Mouse (Mus musculus) midbrain, embryonic 15.5 days (tissue): ENCODE results near the gene Msmp. TPM values are rescaled to one million over a fixed set of nuclear protein-coding genes. Genes with fewer than 3 reads are reported as not detected.
"Not testable (repeated sequence)": the region's sequence is repeated elsewhere in the genome, so short reads cannot be mapped to it uniquely, and the experiment has no call there.

Experiments used
- ATAC-seq: fragments of 200-750 bp; cut with Nextera tagmentation; replicated peaks from 2 replicates; pipeline ENCODE4 v1.8.0; 2017; ENCODE audit warnings: moderate TSS enrichment
- H3K27ac ChIP-seq: fragments of 300-500 bp; sonication (generic); 2 replicates; pipeline ENCODE4 v1.5.1; 2015; ENCODE audit warnings: mild to moderate bottlenecking, inconsistent platforms
- H3K27me3 ChIP-seq: fragments of 300-500 bp; sonication (generic); replicated peaks from 2 replicates; pipeline ENCODE4 v1.6.1; 2015; ENCODE audit warnings: inconsistent platforms
- H3K36me3 ChIP-seq: fragments of 300-500 bp; sonication (generic); replicated peaks from 2 replicates; pipeline ENCODE4 v1.6.1; 2015; ENCODE audit warnings: inconsistent platforms
- H3K4me1 ChIP-seq: fragments of 300-500 bp; sonication (generic); 2 replicates; pipeline ENCODE4 v1.6.1; 2015; ENCODE audit warnings: inconsistent platforms
- H3K4me2 ChIP-seq: fragments of 300-500 bp; sonication (generic); 2 replicates; pipeline ENCODE4 v1.6.1; 2015; ENCODE audit warnings: inconsistent platforms, mild to moderate bottlenecking, moderate library complexity
- H3K4me3 ChIP-seq: fragments of 300-500 bp; sonication (generic); 2 replicates; pipeline ENCODE4 v1.5.1; 2015; ENCODE audit warnings: mild to moderate bottlenecking, inconsistent platforms
- H3K9ac ChIP-seq: fragments of 300-500 bp; sonication (generic); 2 replicates; pipeline ENCODE4 v1.6.1; 2015; ENCODE audit warnings: mild to moderate bottlenecking, inconsistent platforms
- H3K9me3 ChIP-seq: fragments of 300-500 bp; sonication (generic); 2 replicates; pipeline ENCODE4 v1.6.1; 2016; ENCODE audit warnings: inconsistent platforms
- WGBS: fragments of 180-500 bp; shearing (Covaris S2); methylation state at CpG from one replicate; pipeline ENCODE4 v1.1.7; 2015; ENCODE audit warnings: mixed read lengths; 5-methylcytosine and 5-hydroxymethylcytosine counted together
- polyA plus RNA-seq: library from polyadenylated mRNA; unstranded; fragments of >200 nt; fragmentation: Nextera tagmentation; extraction: Ambion mirVana; gene quantifications from 2 replicates; pipeline ENCODE4 v1.2.1, GENCODE M21; 2015

Msmp gene
- polyA plus RNA-seq, 1 experiment from 2014 or later = 1.9 TPM

GRCm38 (mm10) chr4:43558028-43558630, 26.2 kb downstream of the Msmp start:
- Histone ChIP-seq H3K27ac (no peak overlapping the region), H3K9me3 (no peaks in the 10 kb centered on the region), H3K4me2 (no peak overlapping the region), H3K27me3 (no peaks in the 10 kb centered on the region), H3K4me1 (peaks cover 33% of the 10 kb centered on the region), H3K36me3 (peaks cover 26% of the 10 kb centered on the region), H3K4me3 (no peak overlapping the region), H3K9ac (no peak overlapping the region)
- ATAC-seq = no peak
- WGBS = 62% methylated on average over 5 of the region's 5 CpGs

- H3K4me1 ChIP-seq = peaks cover 24% of the 10 kb centered on the region
- WGBS = 96% methylated on average over 7 of the region's 7 CpGs
- H3K27ac ChIP-seq = no peak overlapping the region
- H3K9ac ChIP-seq = no peak overlapping the region
- H3K9me3 ChIP-seq = no peaks in the 10 kb centered on the region
- H3K4me3 ChIP-seq = no peak overlapping the region
- no peaks in the 10 kb centered on the region for H3K27me3 ChIP-seq
- no peak overlapping the region for H3K4me2 ChIP-seq
- peaks cover 42% of the 10 kb centered on the region for H3K36me3 ChIP-seq
- no peak for ATAC-seq
These were observed 28.4 kb downstream of the Msmp start for GRCm38 (mm10) chr4:43555926-43556325.

GRCm38 (mm10) chr4:43553891-43554290, 30.4 kb downstream of the Msmp start:
- Histone ChIP-seq H3K9ac (no peak overlapping the region), H3K36me3 (peaks cover 61% of the 10 kb centered on the region), H3K27ac (no peak overlapping the region)

GRCm38 (mm10) chr4:43552437-43552836, 31.9 kb downstream of the Msmp start:
- Histone ChIP-seq H3K27ac (no peak overlapping the region), H3K4me3 (no peak overlapping the region), H3K9me3 (no peaks in the 10 kb centered on the region), H3K4me1 (no peaks in the 10 kb centered on the region), H3K36me3 (peaks cover 74% of the 10 kb centered on the region), H3K9ac (no peak overlapping the region), H3K27me3 (no peaks in the 10 kb centered on the region), H3K4me2 (no peak overlapping the region)
- 93% methylated on average over 5 of the region's 5 CpGs for WGBS
- ATAC-seq = no peak

More at GRCm38 (mm10) chr4:43553891-43554290, 30.4 kb downstream of the Msmp start:
- no peak overlapping the region for H3K4me3 ChIP-seq
- H3K4me2 ChIP-seq = no peak overlapping the region
- peaks cover 5% of the 10 kb centered on the region for H3K4me1 ChIP-seq
- no peak for ATAC-seq
- no peaks in the 10 kb centered on the region for H3K9me3 ChIP-seq
- H3K27me3 ChIP-seq = no peaks in the 10 kb centered on the region

- not testable (repeated sequence) for H3K4me1 ChIP-seq, H3K9ac ChIP-seq
These were observed 32.4 kb downstream of the Msmp start for GRCm38 (mm10) chr4:43551854-43552253.

GRCm38 (mm10) chr4:43549055-43549454, 35.2 kb downstream of the Msmp start:
- no peak overlapping the region for H3K27ac ChIP-seq
- no peak overlapping the region for H3K9ac ChIP-seq
- ATAC-seq = no peak
- 93% methylated on average over 12 of the region's 12 CpGs for WGBS
- peaks cover 83% of the 10 kb centered on the region for H3K36me3 ChIP-seq
- H3K4me2 ChIP-seq = no peak overlapping the region
- H3K4me1 ChIP-seq = no peaks in the 10 kb centered on the region
- no peaks in the 10 kb centered on the region for H3K9me3 ChIP-seq
- no peaks in the 10 kb centered on the region for H3K27me3 ChIP-seq
- no peak overlapping the region for H3K4me3 ChIP-seq

More at GRCm38 (mm10) chr4:43551854-43552253, 32.4 kb downstream of the Msmp start:
- not testable (repeated sequence) for H3K4me3 ChIP-seq, H3K27ac ChIP-seq, H3K9me3 ChIP-seq, ATAC-seq, H3K27me3 ChIP-seq, H3K4me2 ChIP-seq
- WGBS = 90% methylated on average over 6 of the region's 6 CpGs
- peaks cover 78% of the 10 kb centered on the region for H3K36me3 ChIP-seq

- Histone ChIP-seq H3K9me3 (no peaks in the 10 kb centered on the region), H3K4me2 (no peak overlapping the region), H3K36me3 (peaks cover 88% of the 10 kb centered on the region), H3K4me1 (no peaks in the 10 kb centered on the region), H3K4me3 (no peak overlapping the region), H3K27ac (no peak overlapping the region), H3K27me3 (no peaks in the 10 kb centered on the region), H3K9ac (no peak overlapping the region)
- ATAC-seq = no peak
- WGBS = 95% methylated on average over 8 of the region's 8 CpGs
These were observed 37.1 kb downstream of the Msmp start for GRCm38 (mm10) chr4:43547160-43547559.

GRCm38 (mm10) chr4:43546375-43547047, 37.8 kb downstream of the Msmp start:
- Histone ChIP-seq H3K9ac (no peak overlapping the region), H3K36me3 (peaks cover 88% of the 10 kb centered on the region)
- WGBS = 91% methylated on average over 12 of the region's 12 CpGs

GRCm38 (mm10) chr4:43542044-43542443, 42.2 kb downstream of the Msmp start:
- no peaks in the 10 kb centered on the region for H3K4me1 ChIP-seq
- no peaks in the 10 kb centered on the region for H3K27me3 ChIP-seq
- H3K27ac ChIP-seq = no peak overlapping the region
- H3K9me3 ChIP-seq = no peaks in the 10 kb centered on the region
- ATAC-seq = no peak
- H3K4me2 ChIP-seq = no peak overlapping the region
- no peak overlapping the region for H3K4me3 ChIP-seq
- 77% methylated on average over 3 of the region's 3 CpGs for WGBS
- peaks cover 85% of the 10 kb centered on the region for H3K36me3 ChIP-seq
- no peak overlapping the region for H3K9ac ChIP-seq

More at GRCm38 (mm10) chr4:43546375-43547047, 37.8 kb downstream of the Msmp start:
- no peak for ATAC-seq
- Histone ChIP-seq H3K9me3 (no peaks in the 10 kb centered on the region), H3K4me1 (no peaks in the 10 kb centered on the region), H3K4me3 (no peak overlapping the region), H3K27me3 (no peaks in the 10 kb centered on the region), H3K4me2 (no peak overlapping the region), H3K27ac (no peak overlapping the region)

GRCm38 (mm10) chr4:43536031-43536430, 48.3 kb downstream of the Msmp start:
- Histone ChIP-seq H3K9me3 (no peaks in the 10 kb centered on the region), H3K4me2 (no peak overlapping the region), H3K27me3 (no peaks in the 10 kb centered on the region), H3K36me3 (peaks cover 82% of the 10 kb centered on the region), H3K4me1 (no peaks in the 10 kb centered on the region), H3K4me3 (no peak overlapping the region), H3K9ac (no peak overlapping the region), H3K27ac (no peak overlapping the region)
- WGBS = 95% methylated on average over 9 of the region's 9 CpGs
- ATAC-seq = no peak

- no peak for ATAC-seq
These were observed 48.7 kb downstream of the Msmp start for GRCm38 (mm10) chr4:43535628-43536027.

GRCm38 (mm10) chr4:43533270-43533669, 51.0 kb downstream of the Msmp start:
- H3K4me1 ChIP-seq = no peaks in the 10 kb centered on the region
- no peak overlapping the region for H3K4me2 ChIP-seq
- WGBS = 87% methylated on average over 9 of the region's 9 CpGs
- no peak overlapping the region for H3K27ac ChIP-seq
- no peaks in the 10 kb centered on the region for H3K27me3 ChIP-seq
- no peaks in the 10 kb centered on the region for H3K9me3 ChIP-seq
- H3K9ac ChIP-seq = no peak overlapping the region
- peaks cover 63% of the 10 kb centered on the region for H3K36me3 ChIP-seq
- ATAC-seq = no peak
- no peak overlapping the region for H3K4me3 ChIP-seq

More at GRCm38 (mm10) chr4:43535628-43536027, 48.7 kb downstream of the Msmp start:
- H3K27ac ChIP-seq = no peak overlapping the region
- H3K27me3 ChIP-seq = no peaks in the 10 kb centered on the region
- H3K9ac ChIP-seq = no peak overlapping the region
- H3K9me3 ChIP-seq = no peaks in the 10 kb centered on the region
- H3K4me1 ChIP-seq = no peaks in the 10 kb centered on the region
- no peak overlapping the region for H3K4me3 ChIP-seq
- 97% methylated on average over 8 of the region's 8 CpGs for WGBS
- H3K4me2 ChIP-seq = no peak overlapping the region
- peaks cover 83% of the 10 kb centered on the region for H3K36me3 ChIP-seq
